Mouse (Mus musculus): ENCODE measurements around the gene Eea1. TPM values are rescaled to one million over a fixed set of nuclear protein-coding genes. Genes with fewer than 3 reads are reported as not detected.
"Not testable (repeated sequence)": the region's sequence is repeated elsewhere in the genome, so short reads cannot be mapped to it uniquely, and the experiment has no call there.

Eea1 gene
- polyA plus RNA-seq, 1 experiment: 0.29 TPM

GRCm38 (mm10) chr10:95904668-95905067 is 35.8 kb upstream of the Eea1 start:
- Histone ChIP-seq H3K4me1 (ENCODE audit: control insufficient read depth) (peaks cover 8% of the 10 kb centered on the region), H3K36me3 (ENCODE audit: control insufficient read depth) (no peaks in the 10 kb centered on the region), H3K9me3 (ENCODE audit: control insufficient read depth, low read length) (no peaks in the 10 kb centered on the region), H3K4me3 (replicated peaks) (no peak overlapping the region), H3K27me3 (ENCODE audit: control insufficient read depth) (no peaks in the 10 kb centered on the region)
- TF ChIP-seq GATA1 (IDR thresholded peaks at IDR 0.05; ENCODE audit: low read length) (no peak), TAL1 (IDR thresholded peaks at IDR 0.05; ENCODE audit: low read length) (no peak)

DNA sequence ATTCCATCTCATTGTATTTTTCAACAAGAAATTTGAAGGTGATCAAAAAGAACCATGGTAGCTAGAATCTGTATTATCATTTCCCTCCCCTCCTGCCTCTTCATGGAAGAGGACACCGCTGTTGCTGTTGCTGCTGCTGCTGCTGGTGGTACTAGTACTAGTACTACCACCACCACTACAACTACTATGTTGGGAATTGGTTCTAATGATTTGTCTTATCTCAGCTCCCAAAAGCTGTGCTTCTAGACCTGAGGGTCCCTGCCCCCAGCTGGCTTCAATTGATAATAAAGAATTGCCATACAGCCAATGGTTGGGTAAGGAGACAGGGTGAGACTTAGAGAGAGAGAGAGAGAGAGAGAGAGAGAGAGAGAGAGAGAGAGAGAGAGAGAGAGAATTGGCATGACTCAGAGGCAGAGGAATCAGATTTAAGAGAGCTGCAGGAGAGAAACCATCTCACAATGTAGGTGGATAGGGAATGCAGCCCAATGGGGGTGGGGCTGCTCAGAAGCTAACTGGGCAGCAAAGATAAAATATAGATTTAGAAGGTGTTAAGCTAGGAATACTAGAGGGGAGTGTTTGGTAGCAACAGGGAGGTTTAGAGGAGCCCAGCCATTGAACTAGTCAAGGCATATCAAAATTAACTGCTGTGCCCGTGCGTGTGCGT is 31.1 kb upstream of the Eea1 start:
- Histone ChIP-seq H3K36me3 (ENCODE audit: control insufficient read depth) (no peaks in the 10 kb centered on the region), H3K9me3 (ENCODE audit: control insufficient read depth, low read length) (no peaks in the 10 kb centered on the region), H3K27me3 (ENCODE audit: control insufficient read depth) (no peaks in the 10 kb centered on the region), H3K4me1 (ENCODE audit: control insufficient read depth) (peaks cover 15% of the 10 kb centered on the region), H3K4me3 (replicated peaks) (no peak overlapping the region)
- TF ChIP-seq GATA1 (IDR thresholded peaks at IDR 0.05; ENCODE audit: low read length): no peak
- TF ChIP-seq TAL1 (IDR thresholded peaks at IDR 0.05; ENCODE audit: low read length): no peak

GRCm38 (mm10) chr10:95911016-95911415 is 29.4 kb upstream of the Eea1 start:
- TF ChIP-seq GATA1 (IDR thresholded peaks at IDR 0.05; ENCODE audit: low read length) (no peak), TAL1 (IDR thresholded peaks at IDR 0.05; ENCODE audit: low read length) (no peak)
- Histone ChIP-seq H3K4me3 (replicated peaks) (no peak overlapping the region), H3K36me3 (ENCODE audit: control insufficient read depth) (no peaks in the 10 kb centered on the region), H3K4me1 (ENCODE audit: control insufficient read depth) (peaks cover 15% of the 10 kb centered on the region), H3K9me3 (ENCODE audit: control insufficient read depth, low read length) (no peaks in the 10 kb centered on the region), H3K27me3 (ENCODE audit: control insufficient read depth) (no peaks in the 10 kb centered on the region)

- Histone ChIP-seq H3K9me3 (ENCODE audit: control insufficient read depth, low read length) (no peaks in the 10 kb centered on the region), H3K4me1 (ENCODE audit: control insufficient read depth) (peaks cover 8% of the 10 kb centered on the region), H3K27me3 (ENCODE audit: control insufficient read depth) (no peaks in the 10 kb centered on the region), H3K36me3 (ENCODE audit: control insufficient read depth) (no peaks in the 10 kb centered on the region), H3K4me3 (replicated peaks) (no peak overlapping the region)
- TF ChIP-seq TAL1 (IDR thresholded peaks at IDR 0.05; ENCODE audit: low read length) (no peak), GATA1 (IDR thresholded peaks at IDR 0.05; ENCODE audit: low read length) (no peak)
Measured at GRCm38 (mm10) chr10:95914434-95915174, 25.8 kb upstream of the Eea1 start.

GRCm38 (mm10) chr10:95918716-95919115 is 21.7 kb upstream of the Eea1 start:
- TF ChIP-seq TAL1 (IDR thresholded peaks at IDR 0.05; ENCODE audit: low read length) (no peak), GATA1 (IDR thresholded peaks at IDR 0.05; ENCODE audit: low read length) (no peak)
- Histone ChIP-seq H3K4me3 (replicated peaks) (no peak overlapping the region), H3K9me3 (ENCODE audit: control insufficient read depth, low read length) (no peaks in the 10 kb centered on the region), H3K27me3 (ENCODE audit: control insufficient read depth) (no peaks in the 10 kb centered on the region), H3K36me3 (ENCODE audit: control insufficient read depth) (no peaks in the 10 kb centered on the region), H3K4me1 (ENCODE audit: control insufficient read depth) (no peaks in the 10 kb centered on the region)

DNA sequence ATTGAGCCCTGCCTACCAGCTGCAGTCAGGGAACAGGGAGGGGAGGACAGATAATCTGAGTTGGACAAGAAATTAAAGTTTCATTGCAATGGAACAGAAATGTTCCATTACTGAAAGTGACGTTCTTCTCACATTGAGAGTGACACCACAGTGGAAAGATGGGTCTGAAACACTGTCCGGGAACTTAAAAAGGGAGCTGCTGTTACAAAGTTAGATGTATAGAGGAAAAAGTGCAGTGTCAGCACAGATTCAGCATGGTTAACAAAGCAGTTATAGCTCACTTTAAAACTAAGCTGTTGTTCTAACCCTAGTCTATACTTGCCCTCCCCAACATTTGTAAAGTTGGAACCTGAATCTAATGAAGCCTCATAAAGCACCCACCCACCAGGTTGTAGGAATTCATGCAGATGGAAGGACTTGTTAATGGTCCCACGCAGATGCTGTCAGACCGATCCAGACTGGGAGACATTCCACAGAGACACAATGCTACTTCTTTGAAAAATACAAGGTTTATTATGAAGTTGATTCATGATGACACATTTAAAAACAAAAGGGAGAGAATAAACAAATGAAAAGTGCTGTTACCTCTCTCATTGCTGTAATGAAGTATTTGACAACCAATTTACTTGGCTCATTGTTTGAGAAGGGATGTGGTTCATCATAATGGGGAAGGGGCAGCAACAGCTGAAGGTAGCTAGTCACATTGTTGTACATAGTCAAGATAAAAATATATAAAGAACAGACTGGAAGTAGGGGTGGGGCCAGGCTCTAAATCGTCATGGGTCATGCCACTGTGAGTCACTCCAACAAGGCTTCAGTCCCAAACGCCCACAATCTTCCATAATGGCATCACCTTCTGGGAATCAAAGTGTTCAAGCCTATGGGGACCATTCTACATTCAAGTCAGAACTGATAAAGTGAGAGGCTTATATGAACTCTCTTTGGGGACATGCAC is 16.9 kb upstream of the Eea1 start:
- Histone ChIP-seq H3K36me3 (ENCODE audit: control insufficient read depth) (no peaks in the 10 kb centered on the region), H3K4me1 (ENCODE audit: control insufficient read depth) (no peaks in the 10 kb centered on the region), H3K4me3 (replicated peaks) (no peak overlapping the region), H3K27me3 (ENCODE audit: control insufficient read depth) (no peaks in the 10 kb centered on the region), H3K9me3 (ENCODE audit: control insufficient read depth, low read length) (no peaks in the 10 kb centered on the region)
- TF ChIP-seq TAL1 (IDR thresholded peaks at IDR 0.05; ENCODE audit: low read length) (no peak), GATA1 (IDR thresholded peaks at IDR 0.05; ENCODE audit: low read length) (no peak)

DNA sequence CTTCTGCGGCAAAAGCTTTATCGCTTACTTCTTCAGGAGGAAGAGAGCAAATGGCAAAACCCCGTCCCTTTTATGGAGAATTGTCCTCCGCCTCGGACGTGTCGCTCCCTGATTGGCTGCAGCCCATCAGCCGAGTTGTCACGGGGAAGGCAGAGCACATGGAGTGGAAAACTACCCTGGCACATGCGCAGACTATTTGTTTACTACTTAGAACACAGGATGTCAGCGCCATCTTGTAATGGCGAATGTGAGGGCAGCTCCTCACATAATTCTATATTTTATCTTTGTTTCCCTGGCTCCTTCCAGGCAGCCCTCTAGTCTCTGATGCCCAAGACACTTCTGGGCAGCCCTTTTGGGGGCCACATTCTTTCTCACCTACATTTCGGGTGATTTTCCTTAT is 6.8 kb upstream of the Eea1 start:
- H3K36me3 ChIP-seq (ENCODE audit: control insufficient read depth); H3K27me3 ChIP-seq (ENCODE audit: control insufficient read depth); H3K4me1 ChIP-seq (ENCODE audit: control insufficient read depth); H3K9me3 ChIP-seq (ENCODE audit: control insufficient read depth, low read length); H3K4me3 ChIP-seq (replicated peaks): not testable (repeated sequence)

- peaks cover 19% of the 10 kb centered on the region for H3K36me3 ChIP-seq (ENCODE audit: control insufficient read depth)
- peak overlapping the region; percentile 72 for H3K4me3 ChIP-seq (replicated peaks)
- H3K9me3 ChIP-seq (ENCODE audit: control insufficient read depth, low read length): peaks cover 3% of the 10 kb centered on the region
- TF ChIP-seq TAL1 (IDR thresholded peaks at IDR 0.05; ENCODE audit: low read length): no peak
- no peak for TF ChIP-seq GATA1 (IDR thresholded peaks at IDR 0.05; ENCODE audit: low read length)
- H3K4me1 ChIP-seq (ENCODE audit: control insufficient read depth): peaks cover 40% of the 10 kb centered on the region
- H3K27me3 ChIP-seq (ENCODE audit: control insufficient read depth): peaks cover 3% of the 10 kb centered on the region
Measured at GRCm38 (mm10) chr10:95940901-95941767, 684 bp downstream of the Eea1 start.
